Mouse (Mus musculus): ENCODE results near the gene Tmem204. TPM values are rescaled to one million over a fixed set of nuclear protein-coding genes. Genes with fewer than 3 reads are reported as not detected.

Tmem204 gene
- polyA plus RNA-seq, 1 experiment: 9.6 TPM

DNA sequence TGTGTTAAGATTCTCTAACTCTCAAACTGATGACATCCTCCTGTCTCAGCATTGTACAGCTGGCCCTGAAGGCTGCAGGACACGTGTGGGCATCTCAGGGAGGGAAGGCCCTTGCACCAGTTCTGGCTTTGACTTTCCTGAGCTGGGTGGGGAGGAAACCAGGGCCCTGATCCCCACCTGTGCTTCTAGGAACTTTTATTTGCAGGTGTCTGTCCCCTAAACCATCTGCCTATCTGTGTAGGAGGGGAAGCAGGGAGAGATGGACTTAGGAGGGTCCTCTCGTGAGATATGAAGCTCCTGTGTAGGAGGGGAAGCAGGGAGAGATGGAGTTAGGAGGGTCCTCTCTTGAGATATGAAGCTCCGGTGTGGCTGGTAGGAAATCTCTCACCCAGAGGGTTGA is 504 bp downstream of the Tmem204 start:
- TF ChIP-seq CTCF (IDR thresholded peaks at IDR 0.05; ENCODE audit: borderline replicate concordance, extremely low read depth, insufficient read depth, insufficient read length): no peak
- no peak for TF ChIP-seq POLR2A (IDR thresholded peaks at IDR 0.05; ENCODE audit: borderline replicate concordance, extremely low read depth, insufficient read depth, insufficient read length, poor library complexity, severe bottlenecking)

DNA sequence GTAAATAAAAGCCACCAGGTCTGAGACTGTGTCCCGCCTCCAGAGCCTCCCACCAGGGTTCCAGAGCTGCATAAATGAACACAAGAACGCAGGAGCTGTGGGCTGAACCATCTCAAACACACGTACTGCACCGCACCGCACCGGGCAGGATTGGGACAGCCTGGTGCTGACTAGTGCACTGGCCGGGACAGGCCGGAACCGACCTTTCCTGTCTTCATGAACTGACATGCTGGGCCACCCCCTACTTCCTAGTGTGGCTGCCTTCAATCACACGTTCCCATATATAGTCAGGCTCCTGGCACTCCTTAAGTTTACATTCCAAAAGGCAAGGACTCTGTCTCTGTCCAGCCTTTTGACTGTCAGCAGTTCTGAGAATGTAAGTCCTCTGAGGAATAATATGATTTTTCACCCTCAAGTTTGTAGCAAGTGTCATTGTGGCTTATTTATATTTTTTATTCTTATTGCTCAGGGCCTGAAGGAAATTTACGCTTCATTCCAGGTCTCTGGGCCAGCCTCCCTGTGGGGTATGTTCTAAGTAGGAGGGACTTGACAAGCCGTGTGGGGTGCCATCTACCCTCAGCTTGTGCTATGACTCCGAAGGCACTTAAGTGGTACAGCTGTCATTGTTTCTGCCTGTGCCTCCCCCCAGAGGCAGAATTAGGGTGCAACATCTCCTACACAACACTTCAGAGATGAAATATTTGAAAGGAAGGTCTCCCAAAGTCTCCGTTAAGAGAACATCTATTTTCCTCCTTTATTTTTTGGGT is 1.1 kb downstream of the Tmem204 start:
- TF ChIP-seq POLR2A (IDR thresholded peaks at IDR 0.05; ENCODE audit: borderline replicate concordance, extremely low read depth, insufficient read depth, insufficient read length, poor library complexity, severe bottlenecking) (no peak), CTCF (IDR thresholded peaks at IDR 0.05; ENCODE audit: borderline replicate concordance, extremely low read depth, insufficient read depth, insufficient read length) (no peak)
- DNase-seq (ENCODE audit: low read depth): no peak

More for the DNA sequence above, 504 bp downstream of the Tmem204 start:
- no peak for DNase-seq (ENCODE audit: low read depth)

DNA sequence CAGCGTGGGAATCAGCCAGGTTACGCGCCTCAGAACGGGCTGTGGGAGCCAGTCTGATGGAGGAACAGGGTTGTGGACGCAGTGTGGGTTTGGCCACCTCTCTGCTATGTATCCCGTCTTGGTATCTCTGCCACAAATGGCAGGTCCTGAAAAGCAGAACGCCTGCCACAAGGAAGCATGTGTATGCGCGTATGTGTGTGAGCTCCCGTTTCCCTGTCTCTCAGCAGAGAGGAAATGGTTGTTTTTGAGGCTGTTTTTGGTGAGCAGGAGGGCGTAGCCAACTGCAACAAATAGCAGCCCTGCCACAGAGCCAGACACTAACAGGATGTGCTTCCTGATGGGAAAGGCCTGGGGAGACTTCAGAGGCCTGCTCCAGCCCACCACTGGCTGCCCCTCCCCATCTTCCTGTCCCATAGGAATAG is 2.4 kb downstream of the Tmem204 start:
- no peak for TF ChIP-seq POLR2A (IDR thresholded peaks at IDR 0.05; ENCODE audit: borderline replicate concordance, extremely low read depth, insufficient read depth, insufficient read length, poor library complexity, severe bottlenecking)
- no peak for TF ChIP-seq CTCF (IDR thresholded peaks at IDR 0.05; ENCODE audit: borderline replicate concordance, extremely low read depth, insufficient read depth, insufficient read length)
- DNase-seq (ENCODE audit: low read depth): peak; percentile 14

DNA sequence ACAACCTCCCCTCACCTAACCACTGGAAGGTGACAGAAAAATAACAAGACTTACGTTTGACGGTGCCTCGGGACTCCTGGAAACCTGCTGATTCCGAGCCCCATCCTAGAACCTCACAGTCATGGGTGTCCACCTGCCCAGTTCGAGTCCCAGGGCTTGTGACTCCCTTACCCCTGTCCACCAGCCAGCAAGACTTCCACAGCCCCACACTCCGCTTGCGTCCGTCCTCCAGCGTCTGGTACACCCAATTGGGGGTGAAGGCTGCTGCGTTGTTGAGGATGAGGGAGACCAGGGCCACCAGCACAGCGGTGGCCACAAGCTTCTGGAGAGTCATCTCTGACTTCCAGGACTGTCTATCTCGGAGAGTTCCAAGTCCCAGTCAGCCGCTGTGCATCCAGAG is 3.2 kb downstream of the Tmem204 start:
- no peak for TF ChIP-seq CTCF (IDR thresholded peaks at IDR 0.05; ENCODE audit: borderline replicate concordance, extremely low read depth, insufficient read depth, insufficient read length)
- no peak for TF ChIP-seq POLR2A (IDR thresholded peaks at IDR 0.05; ENCODE audit: borderline replicate concordance, extremely low read depth, insufficient read depth, insufficient read length, poor library complexity, severe bottlenecking)
- DNase-seq (ENCODE audit: low read depth): no peak

DNA sequence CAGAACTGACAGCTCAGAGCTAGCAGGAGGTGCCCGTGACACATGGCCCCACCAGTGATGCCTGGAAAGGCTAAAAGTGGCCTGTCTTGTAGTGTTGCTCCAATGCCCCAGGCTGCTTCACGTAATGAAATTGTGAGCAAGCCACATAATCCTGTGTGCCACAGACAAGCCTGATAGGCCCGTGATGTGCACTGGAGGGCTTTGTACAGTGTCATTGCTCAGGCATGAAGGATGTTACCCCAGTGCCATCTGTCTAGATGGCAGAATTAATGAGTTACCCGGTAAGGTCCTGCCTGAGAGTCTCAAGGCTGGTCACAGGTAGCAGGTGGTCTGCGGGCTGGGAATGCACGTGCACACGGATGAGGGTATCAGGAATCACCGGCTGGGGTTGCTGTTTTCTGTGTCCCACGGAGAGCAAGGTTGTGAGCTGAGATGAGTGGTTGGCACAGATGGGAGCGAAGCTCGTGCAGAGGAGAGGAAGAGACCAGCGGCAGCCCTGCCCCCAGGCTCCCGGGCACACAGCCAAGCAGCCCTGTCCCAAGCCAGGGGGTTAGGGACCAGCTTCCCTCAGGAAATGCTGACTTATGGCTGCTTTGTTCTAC is 5.5 kb downstream of the Tmem204 start:
- no peak for TF ChIP-seq CTCF (IDR thresholded peaks at IDR 0.05; ENCODE audit: borderline replicate concordance, extremely low read depth, insufficient read depth, insufficient read length)
- no peak for TF ChIP-seq POLR2A (IDR thresholded peaks at IDR 0.05; ENCODE audit: borderline replicate concordance, extremely low read depth, insufficient read depth, insufficient read length, poor library complexity, severe bottlenecking)
- DNase-seq (ENCODE audit: low read depth): peak; percentile 69

DNA sequence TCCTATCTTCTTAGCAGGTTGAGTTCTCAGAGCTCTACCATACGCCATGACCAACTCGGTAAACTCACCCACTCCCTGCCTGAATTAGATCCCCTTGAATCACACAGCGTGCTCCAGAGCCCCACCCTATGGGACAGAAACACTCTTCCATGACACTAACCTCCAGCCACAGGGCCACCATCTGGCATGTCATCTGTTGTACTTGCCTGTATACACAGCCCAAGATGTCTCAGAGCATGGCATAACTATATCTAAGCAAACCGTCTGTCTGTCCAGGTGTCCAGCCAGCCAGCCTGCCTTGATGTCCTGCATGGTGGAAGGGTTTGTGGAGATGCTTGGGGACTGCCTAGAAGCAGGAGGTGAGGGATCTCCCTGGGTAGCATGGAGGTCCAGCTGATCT is 6.5 kb downstream of the Tmem204 start:
- TF ChIP-seq POLR2A (IDR thresholded peaks at IDR 0.05; ENCODE audit: borderline replicate concordance, extremely low read depth, insufficient read depth, insufficient read length, poor library complexity, severe bottlenecking): no peak
- TF ChIP-seq CTCF (IDR thresholded peaks at IDR 0.05; ENCODE audit: borderline replicate concordance, extremely low read depth, insufficient read depth, insufficient read length): no peak
- no peak for DNase-seq (ENCODE audit: low read depth)

DNA sequence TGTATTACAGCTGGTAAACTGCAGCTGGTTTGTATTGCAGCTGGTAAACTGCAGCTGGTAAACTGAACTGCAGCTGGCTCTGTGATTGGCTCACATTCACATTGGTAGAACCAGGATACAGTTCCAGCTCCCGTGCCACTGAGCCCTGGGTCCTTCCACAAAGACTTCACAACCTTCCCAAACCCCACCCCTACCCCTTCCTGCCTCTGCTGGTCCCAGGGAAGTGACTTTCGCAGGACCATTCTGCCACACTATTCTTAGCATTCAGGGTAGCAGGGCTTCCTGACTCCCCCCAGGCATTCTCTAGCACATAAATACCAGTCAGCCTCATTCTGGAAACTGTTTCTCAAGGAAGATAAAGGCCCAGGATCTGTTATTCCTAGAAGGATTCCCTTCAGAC is 14.7 kb downstream of the Tmem204 start:
- TF ChIP-seq CTCF (IDR thresholded peaks at IDR 0.05; ENCODE audit: borderline replicate concordance, extremely low read depth, insufficient read depth, insufficient read length) (no peak), POLR2A (IDR thresholded peaks at IDR 0.05; ENCODE audit: borderline replicate concordance, extremely low read depth, insufficient read depth, insufficient read length, poor library complexity, severe bottlenecking) (no peak)
- DNase-seq (ENCODE audit: low read depth): no peak

DNA sequence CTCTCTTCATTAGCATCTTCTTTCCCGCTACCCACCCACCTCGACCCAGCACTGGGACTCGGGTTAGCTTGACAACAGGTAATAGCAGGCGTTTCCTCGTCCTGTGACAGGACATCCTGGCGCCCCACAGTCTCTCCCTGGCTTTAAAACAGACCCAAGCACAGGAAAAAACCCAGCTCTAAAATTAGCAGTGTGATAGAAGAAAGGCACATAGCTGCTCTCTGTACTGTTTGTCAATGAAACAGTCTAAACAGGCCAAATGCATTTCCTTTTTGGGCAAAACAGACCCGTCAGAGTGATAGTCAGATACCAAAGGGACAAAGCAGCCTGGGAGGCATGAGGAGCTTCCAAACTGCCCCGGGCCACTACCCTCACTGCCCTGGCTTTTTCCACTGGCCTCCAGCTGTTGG is 15.9 kb downstream of the Tmem204 start:
- TF ChIP-seq CTCF (IDR thresholded peaks at IDR 0.05; ENCODE audit: borderline replicate concordance, extremely low read depth, insufficient read depth, insufficient read length): no peak
- no peak for DNase-seq (ENCODE audit: low read depth)

DNA sequence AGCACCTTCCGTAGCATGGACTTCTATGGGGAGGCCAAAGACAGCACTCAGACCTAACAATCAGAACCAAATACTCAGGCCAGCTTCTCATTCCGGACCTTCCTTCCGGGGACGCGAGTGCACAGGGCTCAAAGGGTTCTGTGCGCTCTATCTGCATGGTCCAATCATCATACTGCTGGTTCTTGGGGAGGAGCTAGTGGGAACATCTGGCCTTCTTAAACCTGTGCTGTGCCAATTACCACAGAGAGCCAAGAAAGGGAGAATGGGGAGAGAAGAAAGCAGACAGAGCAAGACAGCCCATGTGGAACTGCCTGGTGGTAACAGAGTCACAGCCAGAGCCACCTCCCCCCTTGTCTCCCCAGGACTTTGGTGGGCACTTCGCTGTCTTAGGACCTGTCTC is 16.8 kb downstream of the Tmem204 start:
- no peak for DNase-seq (ENCODE audit: low read depth)
- no peak for TF ChIP-seq CTCF (IDR thresholded peaks at IDR 0.05; ENCODE audit: borderline replicate concordance, extremely low read depth, insufficient read depth, insufficient read length)
- TF ChIP-seq POLR2A (IDR thresholded peaks at IDR 0.05; ENCODE audit: borderline replicate concordance, extremely low read depth, insufficient read depth, insufficient read length, poor library complexity, severe bottlenecking): no peak

DNA sequence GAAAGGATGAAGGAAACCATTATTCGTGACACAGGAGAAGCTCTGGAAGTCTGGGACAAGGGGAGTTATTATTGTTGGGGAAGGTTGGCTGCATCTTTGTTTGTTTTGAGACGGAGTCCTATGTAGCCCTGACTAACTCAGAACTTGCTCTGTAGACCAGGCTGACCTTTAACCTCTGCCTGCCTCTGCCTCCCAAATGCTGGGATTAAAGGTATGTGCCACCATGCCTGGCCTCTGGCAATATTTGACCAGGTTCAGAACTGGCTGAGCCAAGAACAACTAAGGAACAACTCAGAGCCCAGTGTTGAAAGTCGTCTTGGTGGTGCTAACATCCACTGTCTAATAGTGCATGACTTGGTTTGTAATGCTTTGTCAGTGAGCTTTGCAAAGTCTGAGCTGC is 18.2 kb downstream of the Tmem204 start:
- no peak for TF ChIP-seq CTCF (IDR thresholded peaks at IDR 0.05; ENCODE audit: borderline replicate concordance, extremely low read depth, insufficient read depth, insufficient read length)
- no peak for TF ChIP-seq POLR2A (IDR thresholded peaks at IDR 0.05; ENCODE audit: borderline replicate concordance, extremely low read depth, insufficient read depth, insufficient read length, poor library complexity, severe bottlenecking)
- DNase-seq (ENCODE audit: low read depth): no peak

DNA sequence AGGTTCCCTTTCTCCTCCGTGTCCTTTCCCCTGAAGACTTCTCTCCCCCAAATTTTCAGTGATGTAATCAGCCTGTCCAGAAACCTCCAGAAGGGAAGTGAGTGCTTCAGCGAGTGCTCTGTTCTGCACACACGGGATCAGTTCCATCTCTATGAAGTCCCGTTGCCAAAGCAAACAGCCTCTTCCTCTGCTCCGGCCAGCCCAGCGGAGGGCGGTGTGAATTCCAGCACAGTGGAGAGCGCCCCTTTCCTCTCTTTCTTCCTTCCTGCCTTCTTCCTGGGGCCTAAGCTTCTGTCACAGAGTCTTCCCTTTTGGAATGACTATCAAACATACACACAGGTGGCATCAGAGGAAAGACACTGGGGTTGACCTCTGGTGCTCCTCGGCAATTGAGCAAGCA is 19.0 kb downstream of the Tmem204 start:
- TF ChIP-seq POLR2A (IDR thresholded peaks at IDR 0.05; ENCODE audit: borderline replicate concordance, extremely low read depth, insufficient read depth, insufficient read length, poor library complexity, severe bottlenecking) (no peak), CTCF (IDR thresholded peaks at IDR 0.05; ENCODE audit: borderline replicate concordance, extremely low read depth, insufficient read depth, insufficient read length) (no peak)
- peak; percentile 12 for DNase-seq (ENCODE audit: low read depth)

DNA sequence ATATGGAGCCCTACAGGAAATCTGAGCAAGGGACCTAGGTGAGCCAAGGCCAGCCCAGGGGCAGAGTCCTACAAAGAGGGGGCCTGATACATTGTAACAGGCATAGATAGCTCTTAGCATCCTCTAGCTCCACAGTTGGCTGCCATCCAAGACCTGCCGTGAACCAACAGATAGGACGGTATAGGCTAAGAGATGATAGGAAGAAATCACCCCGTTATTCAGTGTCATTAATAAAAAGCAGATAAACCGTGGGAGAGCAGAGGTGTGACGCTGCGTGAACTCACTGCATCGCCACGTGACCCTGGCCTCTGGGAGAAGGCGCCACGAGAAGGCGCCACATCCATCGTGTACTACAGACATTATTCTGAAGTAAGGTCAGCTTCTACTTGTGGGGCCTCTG is 19.5 kb downstream of the Tmem204 start:
- no peak for DNase-seq (ENCODE audit: low read depth)
- TF ChIP-seq POLR2A (IDR thresholded peaks at IDR 0.05; ENCODE audit: borderline replicate concordance, extremely low read depth, insufficient read depth, insufficient read length, poor library complexity, severe bottlenecking) (no peak), CTCF (IDR thresholded peaks at IDR 0.05; ENCODE audit: borderline replicate concordance, extremely low read depth, insufficient read depth, insufficient read length) (no peak)
